ENCODE assay signal across 16 mouse cellular contexts in the genomic region with DNA sequence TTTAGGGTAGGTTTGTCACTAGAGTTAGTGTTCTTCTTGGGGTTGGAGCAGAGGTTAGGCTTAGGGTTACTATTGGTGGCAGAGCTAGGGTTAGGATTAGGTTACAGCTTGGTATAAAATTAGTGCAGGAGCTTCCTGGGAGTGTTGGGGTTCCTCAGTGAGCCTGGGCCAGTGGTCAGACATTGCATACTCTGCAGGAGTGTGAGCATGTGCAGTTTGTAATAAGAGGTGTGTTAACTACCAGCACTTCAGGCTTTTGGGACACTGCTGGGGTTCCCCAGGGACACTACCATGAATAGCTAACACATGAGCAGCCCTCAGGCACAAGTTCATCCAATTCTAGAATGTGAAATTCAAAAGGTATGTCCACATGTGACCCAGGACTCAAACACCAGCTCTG.
"Had no signal": no experiment of that assay in that cellular context is flagged by ENCODE, and none has a peak within 500 bp of the region (broad histone marks: within the 10 kb centered on the region; RNA-seq: fewer than 3 reads in every experiment).

No protein-coding gene starts in this region.

- H3K4me3 ChIP-seq: lung, embryonic 15.5 days; megakaryocyte, embryonic 14.5 days; midbrain, embryonic 12.5 days; neural tube, embryonic 12.5 days had no signal

- H3K4me2 ChIP-seq: lung, embryonic 15.5 days; midbrain, embryonic 12.5 days; neural tube, embryonic 12.5 days had no signal

- H3K4me1 ChIP-seq: lung, embryonic 15.5 days; midbrain, embryonic 12.5 days; neural tube, embryonic 12.5 days had no signal

- H3K9ac ChIP-seq: liver, postnatal 0 days; lung, embryonic 15.5 days; midbrain, embryonic 12.5 days; neural tube, embryonic 12.5 days had no signal

- DNase-seq: liver, postnatal 0 days; lung, adult 2 months; lung, postnatal 14 days; lung, postnatal 36 days; midbrain, embryonic 14.5 days; right cerebral cortex, postnatal 14 days; spleen, adult 18-20 months; thymus, adult 18-20 months; thymus, postnatal 14 days; thymus, postnatal 36 days had no signal

- H3K27ac ChIP-seq: lung, embryonic 15.5 days; macrophage; midbrain, embryonic 12.5 days; neural tube, embryonic 12.5 days had no signal

- ATAC-seq: liver, postnatal 0 days; lung, postnatal 0 days had no signal

- H3K27me3 ChIP-seq: lung, embryonic 15.5 days; megakaryocyte, embryonic 14.5 days; midbrain, embryonic 12.5 days; neural tube, embryonic 12.5 days had no signal

- H3K9me3 ChIP-seq: lung, embryonic 15.5 days; megakaryocyte, embryonic 14.5 days; midbrain, embryonic 12.5 days; neural tube, embryonic 12.5 days had no signal
